Mouse (Mus musculus): ENCODE measurements at regions not wholly inside any gene's neighbourhood (a gene's known extent, or its start where the extent isn't known, plus 50 kb on each side); places are given as distances from the start of the nearest gene placed in this dataset.

DNA sequence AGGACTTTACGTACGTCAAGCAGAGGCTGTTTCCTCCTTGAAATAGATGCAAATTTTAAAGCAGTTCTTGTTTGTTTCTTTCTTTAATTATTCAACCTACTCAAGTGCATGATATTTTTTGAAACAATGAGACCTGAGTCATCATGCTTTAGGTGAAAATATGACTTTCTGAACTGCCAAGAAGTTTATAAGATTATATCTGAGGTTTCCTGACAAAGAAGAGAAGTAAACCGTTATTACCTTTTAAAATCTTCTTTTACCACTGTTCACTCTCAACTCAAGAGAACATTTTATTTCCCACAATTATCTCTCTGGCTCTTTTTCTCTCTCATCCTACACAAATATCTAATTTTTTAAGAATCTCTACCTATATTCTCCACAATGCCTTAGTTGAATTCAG, 258.3 kb downstream of the H2afb1 start:
- no peak for DNase-seq (ENCODE audit: inconsistent ontology term)

DNA sequence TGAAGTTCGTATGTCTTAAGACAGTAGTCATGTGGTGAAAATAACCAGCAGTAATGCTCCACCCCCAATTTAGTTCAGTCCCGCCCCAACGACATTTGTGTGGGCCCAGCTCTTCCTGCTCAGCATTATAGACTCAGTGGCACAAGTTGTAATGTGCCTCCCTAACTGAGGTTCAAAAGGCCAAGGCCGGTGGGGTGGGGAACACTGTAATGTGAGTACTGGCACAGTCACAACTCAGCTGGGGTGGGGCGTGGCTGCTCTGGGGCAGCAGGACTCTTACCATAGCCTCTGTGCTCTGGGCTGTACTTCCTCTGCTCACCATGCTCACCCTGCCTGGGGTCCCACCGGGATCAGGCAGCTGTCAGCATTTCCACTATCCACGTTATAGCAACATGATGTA, 283.9 kb downstream of the H2afb1 start:
- no peak for DNase-seq (ENCODE audit: inconsistent ontology term)

DNA sequence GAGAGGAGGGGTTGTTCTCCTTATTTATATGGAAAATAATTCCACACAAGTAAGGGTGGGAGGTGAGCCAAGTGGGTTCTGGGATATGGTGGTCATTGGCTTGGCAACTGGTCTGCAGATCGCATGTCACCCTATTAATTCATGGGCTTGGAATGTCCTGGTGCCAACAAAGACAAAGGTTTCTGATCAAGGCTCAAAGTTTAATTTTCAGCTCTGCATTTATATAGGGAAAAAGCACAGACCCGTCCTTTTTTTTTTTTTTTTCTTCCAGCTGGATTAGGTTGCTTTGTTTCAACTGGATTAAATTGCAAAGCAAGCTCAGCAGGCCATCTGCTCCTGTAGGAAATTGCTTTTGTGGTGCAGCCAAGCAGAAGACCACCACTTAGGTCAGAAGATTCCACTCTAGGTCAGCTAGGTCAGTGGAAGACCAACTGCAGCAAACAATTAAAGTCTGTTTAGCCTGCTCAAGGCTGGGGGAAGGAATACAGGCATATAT, 285.2 kb downstream of the H2afb1 start:
- peak; percentile 73 for DNase-seq (ENCODE audit: inconsistent ontology term)

Measured in Muller cell, postnatal 12 days (primary cell).